13 mouse cellular contexts compared by ENCODE assay signal in the genomic region with DNA sequence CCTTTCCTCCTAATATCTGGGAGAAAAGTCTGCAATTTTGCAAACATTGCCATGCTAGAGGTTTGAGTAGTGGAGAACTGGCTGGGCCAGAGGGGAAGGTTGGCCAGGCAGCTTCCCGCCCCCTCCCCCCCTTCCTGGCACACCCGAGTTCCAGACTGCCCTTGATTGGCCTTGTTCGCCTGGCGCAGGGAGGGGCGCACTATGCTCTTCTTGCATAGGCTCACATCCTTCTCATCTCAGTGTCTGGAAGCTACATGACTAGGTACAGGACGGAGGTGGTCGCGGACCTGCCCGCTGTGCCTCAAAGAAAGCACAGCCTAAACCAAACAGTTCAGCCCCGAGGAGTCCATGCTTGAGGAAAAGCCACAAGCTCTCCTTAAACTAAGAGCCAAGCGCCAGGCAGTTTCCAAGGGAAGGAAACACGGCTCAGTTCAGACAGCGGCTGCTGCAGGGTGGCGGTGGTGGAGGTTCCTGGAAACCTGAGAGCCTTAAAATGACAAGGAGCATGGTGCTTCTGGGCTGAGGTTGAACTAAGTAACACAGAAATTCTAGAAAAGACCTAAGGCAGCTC. TPM values are rescaled to one million over a fixed set of nuclear protein-coding genes. Genes with fewer than 3 reads are reported as not detected.
DNase-seq lines count a peak whose midpoint lies in the region; ATAC-seq and TF ChIP-seq lines count a peak whose summit lies in the region.
"Had no signal": no experiment of that assay in that cellular context is flagged by ENCODE, and none has a peak within 500 bp of the region (broad histone marks: within the 10 kb centered on the region; RNA-seq: fewer than 3 reads in every experiment).

No protein-coding gene starts in this region.

- ATAC-seq in hindbrain, embryonic 13.5 days (ENCODE audit: low FRiP score): no peak
- no peak for ATAC-seq in hindbrain, embryonic 11.5 days (ENCODE audit: low FRiP score)
- ATAC-seq in embryonic facial prominence, embryonic 12.5 days (ENCODE audit: insufficient number of reproducible peaks, insufficient read depth, low FRiP score, low TSS enrichment): no peak
- ATAC-seq in intestine, postnatal 0 days: no peak
- ATAC-seq: liver, postnatal 0 days had no signal

- no peaks in the 10 kb centered on the region for H3K9me3 ChIP-seq in hindbrain, embryonic 13.5 days
- no peaks in the 10 kb centered on the region for H3K9me3 ChIP-seq in hindbrain, embryonic 11.5 days (ENCODE audit: control insufficient read depth, low read length)
- no peaks in the 10 kb centered on the region for H3K9me3 ChIP-seq in E14TG2a.4 (ENCODE audit: low read length)
- no peaks in the 10 kb centered on the region for H3K9me3 ChIP-seq in embryonic facial prominence, embryonic 12.5 days
- H3K9me3 ChIP-seq in intestine, postnatal 0 days (ENCODE audit: control insufficient read depth): no peaks in the 10 kb centered on the region
- H3K9me3 ChIP-seq: megakaryocyte, embryonic 14.5 days; neural tube, embryonic 12.5 days had no signal

- H3K4me1 ChIP-seq in hindbrain, embryonic 13.5 days (replicated peaks): peaks cover 10% of the 10 kb centered on the region; the same call in 1 of the 2 replicates
- H3K4me1 ChIP-seq in hindbrain, embryonic 11.5 days (replicated peaks; ENCODE audit: control insufficient read depth, insufficient read depth, low read length): 0 out of 2 replicates have a peak, but pooled peaks cover 2% of the 10 kb centered on the region
- peaks cover 75% of the 10 kb centered on the region for H3K4me1 ChIP-seq in E14TG2a.4 (replicated peaks; ENCODE audit: low read depth, low read length)
- peaks cover 11% of the 10 kb centered on the region for H3K4me1 ChIP-seq in embryonic facial prominence, embryonic 12.5 days
- no peaks in the 10 kb centered on the region for H3K4me1 ChIP-seq in intestine, postnatal 0 days (replicated peaks; ENCODE audit: control insufficient read depth, insufficient read depth, low read length)
- H3K4me1 ChIP-seq: megakaryocyte, embryonic 14.5 days had no signal

- no peak overlapping the region for H3K9ac ChIP-seq in hindbrain, embryonic 13.5 days
- no peak overlapping the region for H3K9ac ChIP-seq in hindbrain, embryonic 11.5 days (ENCODE audit: low read depth, low read length)
- no peak overlapping the region for H3K9ac ChIP-seq in embryonic facial prominence, embryonic 12.5 days
- H3K9ac ChIP-seq in intestine, postnatal 0 days (ENCODE audit: low read depth, low read length): no peak overlapping the region
- H3K9ac ChIP-seq: liver, postnatal 0 days; neural tube, embryonic 12.5 days had no signal

- H3K27me3 ChIP-seq in hindbrain, embryonic 13.5 days: no peaks in the 10 kb centered on the region
- no peaks in the 10 kb centered on the region for H3K27me3 ChIP-seq in hindbrain, embryonic 11.5 days (ENCODE audit: control insufficient read depth, insufficient read depth, low read length)
- no peaks in the 10 kb centered on the region for H3K27me3 ChIP-seq in E14TG2a.4 (ENCODE audit: insufficient read depth, low read length)
- no peaks in the 10 kb centered on the region for H3K27me3 ChIP-seq in embryonic facial prominence, embryonic 12.5 days
- H3K27me3 ChIP-seq in intestine, postnatal 0 days (replicated peaks; ENCODE audit: control insufficient read depth, insufficient read depth, low read length): no peaks in the 10 kb centered on the region
- H3K27me3 ChIP-seq: neural tube, embryonic 12.5 days had no signal

- DNase-seq in adrenal gland, adult (ENCODE audit: inconsistent age in 2 of 2, low spot score in 1 of 2): peak; percentile 39 to 74
- DNase-seq in adrenal gland, adult 18-20 months (ENCODE audit: low spot score in 2 of 2): no peak
- DNase-seq in hindbrain, embryonic 11.5 days (ENCODE audit: low spot score): no peak
- DNase-seq in right cerebral cortex, postnatal 14 days: no peak
- DNase-seq: kidney, adult 8-10 months; liver, postnatal 0 days; right cerebral cortex, postnatal 4 days had no signal

- H3K4me2 ChIP-seq in hindbrain, embryonic 13.5 days: no peak overlapping the region
- H3K4me2 ChIP-seq in hindbrain, embryonic 11.5 days (replicated peaks; ENCODE audit: low read depth, low read length): no peak overlapping the region
- no peak overlapping the region for H3K4me2 ChIP-seq in embryonic facial prominence, embryonic 12.5 days (replicated peaks)
- no peak overlapping the region for H3K4me2 ChIP-seq in intestine, postnatal 0 days (replicated peaks; ENCODE audit: low read depth)
- H3K4me2 ChIP-seq: neural tube, embryonic 12.5 days had no signal

- no peak overlapping the region for H3K4me3 ChIP-seq in hindbrain, embryonic 13.5 days
- no peak overlapping the region for H3K4me3 ChIP-seq in hindbrain, embryonic 11.5 days (ENCODE audit: low read depth, low read length)
- peak overlapping the region; percentile 78 for H3K4me3 ChIP-seq in E14TG2a.4 (replicated peaks; ENCODE audit: low read length)
- H3K4me3 ChIP-seq in embryonic facial prominence, embryonic 12.5 days: no peak overlapping the region
- H3K4me3 ChIP-seq in intestine, postnatal 0 days (ENCODE audit: low read depth, low read length): no peak overlapping the region
- H3K4me3 ChIP-seq: megakaryocyte, embryonic 14.5 days; neural tube, embryonic 12.5 days had no signal

- TF ChIP-seq CTCF in E14TG2a.4 (conservative IDR thresholded peaks at IDR 0.05; ENCODE audit: low read length): no peak
- no peak for TF ChIP-seq CTCF in intestine, postnatal 0 days (IDR thresholded peaks at IDR 0.05; ENCODE audit: low read depth)

- 83% methylated on average over 14 of the region's 14 CpGs for WGBS in hindbrain, embryonic 13.5 days
- WGBS in hindbrain, embryonic 11.5 days: 80% methylated on average over 14 of the region's 14 CpGs
- 71% methylated on average over 14 of the region's 14 CpGs for WGBS in embryonic facial prominence, embryonic 12.5 days
- 79% methylated on average over 14 of the region's 14 CpGs for WGBS in intestine, postnatal 0 days

- H3K36me3 ChIP-seq in hindbrain, embryonic 13.5 days: peaks cover 90% of the 10 kb centered on the region
- H3K36me3 ChIP-seq in hindbrain, embryonic 11.5 days (ENCODE audit: control insufficient read depth, insufficient read depth, low read length): peaks cover 5% of the 10 kb centered on the region
- peaks cover 66% of the 10 kb centered on the region for H3K36me3 ChIP-seq in E14TG2a.4 (ENCODE audit: insufficient read depth, low read length)
- peaks cover 78% of the 10 kb centered on the region for H3K36me3 ChIP-seq in embryonic facial prominence, embryonic 12.5 days
- peaks cover 56% of the 10 kb centered on the region for H3K36me3 ChIP-seq in intestine, postnatal 0 days (ENCODE audit: control insufficient read depth, insufficient read depth)

- peak overlapping the region; percentile 18; the same call in 1 of the 2 replicates for H3K27ac ChIP-seq in hindbrain, embryonic 13.5 days
- no peak overlapping the region for H3K27ac ChIP-seq in hindbrain, embryonic 11.5 days (ENCODE audit: low read depth, low read length)
- H3K27ac ChIP-seq in embryonic facial prominence, embryonic 12.5 days: peak overlapping the region; percentile 51
- no peak overlapping the region for H3K27ac ChIP-seq in intestine, postnatal 0 days (ENCODE audit: low read depth, low read length)
- H3K27ac ChIP-seq: neural tube, embryonic 12.5 days had no signal

RNA-seq across cellular contexts. Expression of a gene that starts 30.3 kb away (rescaled TPM):
- total RNA-seq in adrenal gland, adult 18-20 months (2021): 1 to 10 TPM; 4.7 to 7.8 TPM
- 0.44 and 0.62 TPM in 2 replicates for polyA plus RNA-seq in hindbrain, embryonic 13.5 days (2015; fragmentation: Nextera tagmentation; extraction: Ambion mirVana)
- polyA plus RNA-seq in hindbrain, embryonic 11.5 days (2014; fragmentation: Nextera tagmentation; extraction: Ambion mirVana): 0.39 and 0.53 TPM in 2 replicates
- 1.2 and 1.3 TPM in 2 replicates for polyA plus RNA-seq in embryonic facial prominence, embryonic 12.5 days (2016; fragmentation: Nextera tagmentation; extraction: Ambion mirVana)
- 0.16 and 0.24 TPM in 2 replicates for polyA plus RNA-seq in intestine, postnatal 0 days (2015; fragmentation: Nextera tagmentation; extraction: Ambion mirVana)

RNA-seq across cellular contexts. Expression of a gene that starts 36.2 kb away (rescaled TPM):
- total RNA-seq in adrenal gland, adult 18-20 months (2021): 10 to 100 TPM; 11.1 to 65.3 TPM
- polyA plus RNA-seq in hindbrain, embryonic 13.5 days (2015; fragmentation: Nextera tagmentation; extraction: Ambion mirVana): not detected in 2 replicates
- polyA plus RNA-seq in hindbrain, embryonic 11.5 days (2014; fragmentation: Nextera tagmentation; extraction: Ambion mirVana): not detected in 2 replicates
- polyA plus RNA-seq in embryonic facial prominence, embryonic 12.5 days (2016; fragmentation: Nextera tagmentation; extraction: Ambion mirVana): 0.09 TPM in 1 of 2 replicates, not detected in the other
- polyA plus RNA-seq in intestine, postnatal 0 days (2015; fragmentation: Nextera tagmentation; extraction: Ambion mirVana): 0.67 and 1.3 TPM in 2 replicates
- polyA plus RNA-seq: liver, postnatal 0 days; neural tube, embryonic 12.5 days had no signal

Comparison
In these comparisons a context has a peak if more than half of its experiments do, and no peak if none do; other contexts are left out.
1. DNase-seq: peak in adrenal gland, adult (2 of 2); none in adrenal gland, adult 18-20 months (0 of 2), hindbrain, embryonic 11.5 days (single experiment) and right cerebral cortex, postnatal 14 days (single experiment).
2. H3K27ac ChIP-seq: peak in hindbrain, embryonic 13.5 days (single experiment) and embryonic facial prominence, embryonic 12.5 days (single experiment); none in hindbrain, embryonic 11.5 days (single experiment) and intestine, postnatal 0 days (single experiment).